Mouse (Mus musculus): ENCODE results near the gene Tcte3.
"Not testable (repeated sequence)": the region's sequence is repeated elsewhere in the genome, so short reads cannot be mapped to it uniquely, and the experiment has no call there.

Tcte3 gene

GRCm38 (mm10) chr17:15041175-15041729 lies at the start of gene Tcte3, which contains the start of the genes Ermard and Gm3448:
Gene Tcte3 (minus strand): TSS chr17:15041488.
Gene Ermard (plus strand): TSS chr17:15041208.
Gene Gm3448 (minus strand): TSS chr17:15041537.
- DNase-seq (ENCODE audit: low read depth, low spot score) = not testable (repeated sequence)

- no peak for DNase-seq (ENCODE audit: low read depth, low spot score)
These were observed 47.3 kb upstream of the Tcte3 start for GRCm38 (mm10) chr17:15088591-15089001.

GRCm38 (mm10) chr17:15088166-15088565 lies 46.9 kb upstream of the Tcte3 start:
- DNase-seq (ENCODE audit: low read depth, low spot score) = no peak

- no peak for DNase-seq (ENCODE audit: low read depth, low spot score)
These were observed 43.7 kb upstream of the Tcte3 start for GRCm38 (mm10) chr17:15085006-15085405.

GRCm38 (mm10) chr17:15084226-15084848 lies 43.0 kb upstream of the Tcte3 start:
- DNase-seq (ENCODE audit: low read depth, low spot score) = no peak

- DNase-seq (ENCODE audit: low read depth, low spot score) = no peak
These were observed 36.2 kb upstream of the Tcte3 start for GRCm38 (mm10) chr17:15077536-15077935.

GRCm38 (mm10) chr17:15075033-15075432 lies 33.7 kb upstream of the Tcte3 start:
- DNase-seq (ENCODE audit: low read depth, low spot score) = no peak

GRCm38 (mm10) chr17:15072211-15072610 lies 30.9 kb upstream of the Tcte3 start:
- DNase-seq (ENCODE audit: low read depth, low spot score) = no peak

- DNase-seq (ENCODE audit: low read depth, low spot score) = no peak
These were observed 27.8 kb upstream of the Tcte3 start for GRCm38 (mm10) chr17:15069124-15069523.

GRCm38 (mm10) chr17:15068040-15068792 lies 26.9 kb upstream of the Tcte3 start:
- no peak for DNase-seq (ENCODE audit: low read depth, low spot score)

GRCm38 (mm10) chr17:15066911-15067310 lies 25.6 kb upstream of the Tcte3 start:
- no peak for DNase-seq (ENCODE audit: low read depth, low spot score)

GRCm38 (mm10) chr17:15066066-15066465 lies 24.8 kb upstream of the Tcte3 start:
- no peak for DNase-seq (ENCODE audit: low read depth, low spot score)

- peak; percentile 74 for DNase-seq (ENCODE audit: low read depth, low spot score)
These were observed 24.2 kb upstream of the Tcte3 start for GRCm38 (mm10) chr17:15065391-15066024.

- no peak for DNase-seq (ENCODE audit: low read depth, low spot score)
These were observed 19.1 kb upstream of the Tcte3 start for GRCm38 (mm10) chr17:15060356-15060755.

- no peak for DNase-seq (ENCODE audit: low read depth, low spot score)
These were observed 18.4 kb upstream of the Tcte3 start for GRCm38 (mm10) chr17:15059646-15060045.

- DNase-seq (ENCODE audit: low read depth, low spot score) = no peak
These were observed 16.9 kb upstream of the Tcte3 start for GRCm38 (mm10) chr17:15058161-15058591.

- no peak for DNase-seq (ENCODE audit: low read depth, low spot score)
These were observed 14.6 kb upstream of the Tcte3 start for GRCm38 (mm10) chr17:15055925-15056324.

GRCm38 (mm10) chr17:15053829-15054200 lies 12.5 kb upstream of the Tcte3 start:
- DNase-seq (ENCODE audit: low read depth, low spot score) = not testable (repeated sequence)

GRCm38 (mm10) chr17:15053183-15053828 lies 12.0 kb upstream of the Tcte3 start:
- not testable (repeated sequence) for DNase-seq (ENCODE audit: low read depth, low spot score)

- not testable (repeated sequence) for DNase-seq (ENCODE audit: low read depth, low spot score)
These were observed 11.5 kb upstream of the Tcte3 start for GRCm38 (mm10) chr17:15052766-15053165.

- DNase-seq (ENCODE audit: low read depth, low spot score) = not testable (repeated sequence)
These were observed 9.1 kb upstream of the Tcte3 start for GRCm38 (mm10) chr17:15050338-15050737.

- not testable (repeated sequence) for DNase-seq (ENCODE audit: low read depth, low spot score)
These were observed 833 bp downstream of the Tcte3 start for GRCm38 (mm10) chr17:15040455-15040854.
